Mouse (Mus musculus) forebrain, embryonic 14.5 days (tissue): Measurements from ENCODE around the gene Neurl1a. TPM values are rescaled to one million over a fixed set of nuclear protein-coding genes. Genes with fewer than 3 reads are reported as not detected.

Experiments used
- ATAC-seq: fragments of 200-750 bp; cut with Nextera tagmentation; 2 replicates; pipeline ENCODE4 v1.8.0; 2017; ENCODE audit warnings: mild to moderate bottlenecking, moderate library complexity
- DNase-seq: peaks from one replicate; pipeline ENCODE4 v3.0.0-alpha.2; 2015; ENCODE audit warnings: low spot score
- H3K27ac ChIP-seq: fragments of 300-500 bp; sonication (generic); 2 replicates; pipeline ENCODE4 v1.5.1; 2014; ENCODE audit warnings: low read depth, mild to moderate bottlenecking, control low read depth, low read length, moderate library complexity
- H3K27me3 ChIP-seq: fragments of 300-500 bp; sonication (generic); replicated peaks from 2 replicates; pipeline ENCODE4 v1.6.1; 2014; ENCODE audit warnings: low read length, control low read depth, mixed read lengths; ENCODE audit not compliant: control insufficient read depth, insufficient read depth
- H3K36me3 ChIP-seq: fragments of 300-500 bp; sonication (generic); 2 replicates; pipeline ENCODE4 v1.6.1; 2014; ENCODE audit warnings: low read length, control low read depth; ENCODE audit not compliant: control insufficient read depth, insufficient read depth
- H3K4me1 ChIP-seq: fragments of 300-500 bp; sonication (generic); 2 replicates; pipeline ENCODE4 v1.6.1; 2014; ENCODE audit warnings: antibody characterized with exemption, low read length, control low read depth; ENCODE audit not compliant: control insufficient read depth, insufficient read depth
- H3K4me2 ChIP-seq: fragments of 300-500 bp; sonication (generic); 2 replicates; pipeline ENCODE4 v1.6.1; 2014; ENCODE audit warnings: mild to moderate bottlenecking, control low read depth, low read length
- H3K4me3 ChIP-seq: fragments of 300-500 bp; sonication (generic); 2 replicates; pipeline ENCODE4 v1.5.1; 2014; ENCODE audit warnings: low read depth, low read length, control low read depth
- H3K9ac ChIP-seq: fragments of 300-500 bp; sonication (generic); 2 replicates; pipeline ENCODE4 v1.6.1; 2014; ENCODE audit warnings: mild to moderate bottlenecking, low read length, control low read depth, moderate library complexity
- H3K9me3 ChIP-seq: fragments of 300-500 bp; sonication (generic); replicated peaks from 2 replicates; pipeline ENCODE4 v1.6.1; 2016; ENCODE audit warnings: low read length, control low read depth, mixed read lengths; ENCODE audit not compliant: control insufficient read depth
- WGBS: fragments of 180-500 bp; shearing (Covaris S2); extraction: QIAGEN DNeasy Blood & Tissue Kit; methylation state at CpG from one replicate; pipeline ENCODE4 v1.1.7; 2014; 5-methylcytosine and 5-hydroxymethylcytosine counted together
- polyA plus RNA-seq: library from polyadenylated mRNA; unstranded; fragments of >200 nt; fragmentation: Nextera tagmentation; extraction: Ambion mirVana; gene quantifications from 2 replicates; pipeline ENCODE4 v1.2.1, GENCODE M21; 2014

The Neurl1a gene
- polyA plus RNA-seq, 1 experiment from 2014 or later: 3.7 TPM

- H3K9ac ChIP-seq: no peak overlapping the region
- ATAC-seq: no peak
- no peaks in the 10 kb centered on the region for H3K27me3 ChIP-seq
- no peak for DNase-seq
- no peaks in the 10 kb centered on the region for H3K36me3 ChIP-seq
- no peak overlapping the region for H3K4me2 ChIP-seq
- no peaks in the 10 kb centered on the region for H3K9me3 ChIP-seq
- H3K27ac ChIP-seq: no peak overlapping the region
- H3K4me3 ChIP-seq: no peak overlapping the region
- 57% methylated on average over 1 of the region's 1 CpGs for WGBS
- H3K4me1 ChIP-seq: 0 out of 2 replicates have a peak, but pooled peaks cover 3% of the 10 kb centered on the region
Observed at GRCm38 (mm10) chr19:47213470-47213869, 34.9 kb downstream of the Neurl1a start.

- no peak overlapping the region for H3K4me2 ChIP-seq
- DNase-seq (no peak), ATAC-seq (no peak)
- no peaks in the 10 kb centered on the region for H3K27me3 ChIP-seq
- no peak overlapping the region for H3K9ac ChIP-seq
- H3K36me3 ChIP-seq: no peaks in the 10 kb centered on the region
- no peak overlapping the region for H3K27ac ChIP-seq
- no peak overlapping the region for H3K4me3 ChIP-seq
- whole genome bisulfite sequencing: 86% methylated on average over 5 of the region's 5 CpGs
- no peaks in the 10 kb centered on the region for H3K9me3 ChIP-seq
- H3K4me1 ChIP-seq: peaks cover 4% of the 10 kb centered on the region; the same call in 1 of the 2 replicates
Observed at GRCm38 (mm10) chr19:47216766-47217165, 38.1 kb downstream of the Neurl1a start.

GRCm38 (mm10) chr19:47219622-47220021 is 41.0 kb downstream of the Neurl1a start:
- Histone ChIP-seq H3K36me3 (no peaks in the 10 kb centered on the region), H3K27ac (no peak overlapping the region), H3K27me3 (no peaks in the 10 kb centered on the region), H3K9ac (no peak overlapping the region), H3K4me1 (peaks cover 2% of the 10 kb centered on the region; the same call in 1 of the 2 replicates), H3K4me3 (no peak overlapping the region), H3K4me2 (no peak overlapping the region), H3K9me3 (no peaks in the 10 kb centered on the region)
- no peak for DNase-seq
- 92% methylated on average over 4 of the region's 4 CpGs for WGBS
- ATAC-seq: no peak

- no peak for ATAC-seq
- no peaks in the 10 kb centered on the region for H3K27me3 ChIP-seq
- no peaks in the 10 kb centered on the region for H3K36me3 ChIP-seq
- WGBS: 94% methylated on average over 2 of the region's 2 CpGs
- no peak overlapping the region for H3K9ac ChIP-seq
- peaks cover 2% of the 10 kb centered on the region; the same call in 1 of the 2 replicates for H3K4me1 ChIP-seq
- H3K4me2 ChIP-seq: no peak overlapping the region
- DNase-seq: no peak
- no peak overlapping the region for H3K27ac ChIP-seq
- no peaks in the 10 kb centered on the region for H3K9me3 ChIP-seq
- no peak overlapping the region for H3K4me3 ChIP-seq
Observed at GRCm38 (mm10) chr19:47220232-47220631, 41.6 kb downstream of the Neurl1a start.

- peaks cover 2% of the 10 kb centered on the region; the same call in 1 of the 2 replicates for H3K4me1 ChIP-seq
- no peak overlapping the region for H3K4me2 ChIP-seq
- H3K27me3 ChIP-seq: no peaks in the 10 kb centered on the region
- no peaks in the 10 kb centered on the region for H3K9me3 ChIP-seq
- H3K36me3 ChIP-seq: no peaks in the 10 kb centered on the region
- no peak overlapping the region for H3K27ac ChIP-seq
- WGBS: 65% methylated on average over 4 of the region's 4 CpGs
- no peak overlapping the region for H3K9ac ChIP-seq
- DNase-seq (no peak), ATAC-seq (no peak)
- no peak overlapping the region for H3K4me3 ChIP-seq
Observed at GRCm38 (mm10) chr19:47221006-47221405, 42.4 kb downstream of the Neurl1a start.

- no peak overlapping the region for H3K27ac ChIP-seq
- ATAC-seq (no peak), DNase-seq (no peak)
- no peak overlapping the region for H3K4me3 ChIP-seq
- WGBS: 61% methylated on average over 7 of the region's 7 CpGs
- no peaks in the 10 kb centered on the region for H3K9me3 ChIP-seq
- no peak overlapping the region for H3K9ac ChIP-seq
- H3K27me3 ChIP-seq: no peaks in the 10 kb centered on the region
- no peaks in the 10 kb centered on the region for H3K36me3 ChIP-seq
- H3K4me1 ChIP-seq: peaks cover 2% of the 10 kb centered on the region; the same call in 1 of the 2 replicates
- H3K4me2 ChIP-seq: no peak overlapping the region
Observed at GRCm38 (mm10) chr19:47221500-47222153, 43.0 kb downstream of the Neurl1a start.

- Histone ChIP-seq H3K27me3 (no peaks in the 10 kb centered on the region), H3K4me2 (no peak overlapping the region), H3K4me1 (peaks cover 2% of the 10 kb centered on the region; the same call in 1 of the 2 replicates), H3K27ac (no peak overlapping the region), H3K9me3 (no peaks in the 10 kb centered on the region), H3K9ac (no peak overlapping the region), H3K36me3 (no peaks in the 10 kb centered on the region), H3K4me3 (no peak overlapping the region)
- DNase-seq: no peak
- no peak for ATAC-seq
- WGBS: 82% methylated on average over 8 of the region's 8 CpGs
Observed at GRCm38 (mm10) chr19:47222154-47222840, 43.7 kb downstream of the Neurl1a start.

GRCm38 (mm10) chr19:47222841-47223557 is 44.4 kb downstream of the Neurl1a start:
- H3K4me2 ChIP-seq: no peak overlapping the region
- no peak overlapping the region for H3K27ac ChIP-seq
- peaks cover 2% of the 10 kb centered on the region; the same call in 1 of the 2 replicates for H3K4me1 ChIP-seq
- H3K9me3 ChIP-seq: no peaks in the 10 kb centered on the region
- no peak overlapping the region for H3K4me3 ChIP-seq
- WGBS: 76% methylated on average over 15 of the region's 15 CpGs
- no peak overlapping the region for H3K9ac ChIP-seq
- no peaks in the 10 kb centered on the region for H3K27me3 ChIP-seq
- ATAC-seq (no peak), DNase-seq (no peak)
- no peaks in the 10 kb centered on the region for H3K36me3 ChIP-seq
